Mouse (Mus musculus) midbrain, embryonic 12.5 days (tissue): Measurements from ENCODE around the gene Gpam. TPM values are rescaled to one million over a fixed set of nuclear protein-coding genes. Genes with fewer than 3 reads are reported as not detected.
"Not testable (repeated sequence)": the region's sequence is repeated elsewhere in the genome, so short reads cannot be mapped to it uniquely, and the experiment has no call there.

Source experiments
- ATAC-seq: fragments of 200-750 bp; cut with Nextera tagmentation; 2 replicates; pipeline ENCODE4 v1.8.0; 2017; ENCODE audit warnings: low read depth, moderate TSS enrichment, moderate library complexity; ENCODE audit not compliant: low FRiP score
- H3K27ac ChIP-seq: fragments of 300-500 bp; sonication (generic); replicated peaks from 2 replicates; pipeline ENCODE4 v1.5.1; 2016; ENCODE audit warnings: mild to moderate bottlenecking
- H3K27me3 ChIP-seq: fragments of 300-500 bp; sonication (generic); 2 replicates; pipeline ENCODE4 v1.6.1; 2016; ENCODE audit warnings: mild to moderate bottlenecking
- H3K36me3 ChIP-seq: fragments of 300-500 bp; sonication (generic); 2 replicates; pipeline ENCODE4 v1.6.1; 2016
- H3K4me1 ChIP-seq: fragments of 300-500 bp; sonication (generic); 2 replicates; pipeline ENCODE4 v1.6.1; 2016
- H3K4me2 ChIP-seq: fragments of 300-500 bp; sonication (generic); replicated peaks from 2 replicates; pipeline ENCODE4 v1.6.1; 2016; ENCODE audit warnings: mild to moderate bottlenecking, moderate library complexity
- H3K4me3 ChIP-seq: fragments of 300-500 bp; sonication (generic); 2 replicates; pipeline ENCODE4 v1.5.1; 2016; ENCODE audit warnings: mild to moderate bottlenecking
- H3K9ac ChIP-seq: fragments of 300-500 bp; sonication (generic); replicated peaks from 2 replicates; pipeline ENCODE4 v1.6.1; 2016; ENCODE audit warnings: mild to moderate bottlenecking, moderate library complexity
- H3K9me3 ChIP-seq: fragments of 300-500 bp; sonication (generic); 2 replicates; pipeline ENCODE4 v1.6.1; 2016; ENCODE audit warnings: mild to moderate bottlenecking
- WGBS: fragments of 180-500 bp; shearing (Covaris S2); methylation state at CpG from one replicate; pipeline ENCODE4 v1.1.7; 2016; 5-methylcytosine and 5-hydroxymethylcytosine counted together
- polyA plus RNA-seq: library from polyadenylated mRNA; unstranded; fragments of >200 nt; fragmentation: Nextera tagmentation; extraction: Ambion mirVana; gene quantifications from 2 replicates; pipeline ENCODE4 v1.2.1, GENCODE M21; 2016

Gpam gene
- polyA plus RNA-seq: 26.2 and 27.1 TPM in 2 replicates

DNA sequence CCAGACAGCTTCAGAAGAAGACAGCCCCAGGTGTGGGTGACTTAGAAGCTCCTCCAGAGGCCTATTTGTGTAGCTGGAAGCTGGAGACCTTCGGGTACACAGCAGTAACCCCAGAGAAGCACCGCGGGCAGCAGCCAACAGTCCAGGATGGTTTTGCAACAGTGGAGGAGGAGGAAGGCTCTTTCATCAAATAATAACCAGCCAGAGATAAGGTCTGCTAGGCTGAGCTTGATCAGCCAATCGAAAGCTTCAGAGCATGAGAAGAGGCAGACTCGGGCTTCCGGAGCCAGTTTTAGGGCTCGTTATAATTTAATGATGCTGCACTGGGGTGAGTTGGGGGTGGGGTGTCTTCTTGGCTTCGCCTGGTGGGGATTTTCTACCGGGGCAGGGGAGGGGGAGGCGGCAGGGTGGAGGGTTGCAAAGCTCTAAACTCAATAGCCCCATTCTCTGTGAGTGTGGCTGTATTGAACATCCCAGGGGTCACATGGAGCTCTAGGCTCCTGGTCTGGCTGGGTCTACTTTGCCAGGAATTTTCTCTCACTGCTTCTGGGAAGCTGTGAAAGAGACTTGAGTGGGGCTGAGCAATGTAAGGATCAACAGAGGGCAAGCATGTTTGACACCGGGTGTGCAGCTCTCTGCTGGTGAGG is at the start of gene Gpam:
Gene Gpam (minus strand): TSS at position 167 of the 647 bp plus-strand sequence.
- Histone ChIP-seq H3K9me3 (no peaks in the 10 kb centered on the region; the same call in 1 of the 2 replicates), H3K27ac (no peak within 1 kb of the TSS), H3K4me2 (no peak within 1 kb of the TSS), H3K36me3 (no peaks in the 10 kb centered on the region), H3K4me1 (peaks cover 16% of the 10 kb centered on the region), H3K9ac (no peak within 1 kb of the TSS), H3K4me3 (no peak within 1 kb of the TSS), H3K27me3 (no peaks in the 10 kb centered on the region)
- 67% methylated on average over 11 of the region's 11 CpGs for WGBS
- no peak for ATAC-seq

DNA sequence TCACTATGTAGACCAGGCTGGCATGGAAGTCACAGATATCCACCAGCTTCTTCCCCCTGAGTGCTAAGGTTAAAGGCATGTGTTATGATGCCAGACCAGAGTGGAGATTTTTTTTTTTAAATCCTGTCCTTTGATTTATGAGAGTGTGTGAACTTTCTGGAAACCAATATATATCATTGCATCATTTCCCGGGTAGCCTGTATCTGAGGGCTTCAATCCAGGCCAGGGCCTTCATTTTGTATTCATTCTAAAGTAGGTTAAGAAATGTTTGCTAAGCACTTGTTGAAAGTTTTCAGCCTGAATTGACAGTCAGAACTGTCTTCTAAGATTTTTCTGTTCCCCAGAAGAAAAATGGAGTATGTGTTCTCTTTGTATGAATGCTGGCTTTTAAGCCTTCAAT is 44.5 kb upstream of the Gpam start:
- Histone ChIP-seq H3K9me3 (peaks cover 13% of the 10 kb centered on the region; the same call in 1 of the 2 replicates), H3K9ac (no peak overlapping the region), H3K4me2 (no peak overlapping the region), H3K4me1 (no peaks in the 10 kb centered on the region), H3K27me3 (no peaks in the 10 kb centered on the region), H3K27ac (no peak overlapping the region), H3K36me3 (no peaks in the 10 kb centered on the region), H3K4me3 (no peak overlapping the region)
- no peak for ATAC-seq
- WGBS: 83% methylated on average over 1 of the region's 1 CpGs

DNA sequence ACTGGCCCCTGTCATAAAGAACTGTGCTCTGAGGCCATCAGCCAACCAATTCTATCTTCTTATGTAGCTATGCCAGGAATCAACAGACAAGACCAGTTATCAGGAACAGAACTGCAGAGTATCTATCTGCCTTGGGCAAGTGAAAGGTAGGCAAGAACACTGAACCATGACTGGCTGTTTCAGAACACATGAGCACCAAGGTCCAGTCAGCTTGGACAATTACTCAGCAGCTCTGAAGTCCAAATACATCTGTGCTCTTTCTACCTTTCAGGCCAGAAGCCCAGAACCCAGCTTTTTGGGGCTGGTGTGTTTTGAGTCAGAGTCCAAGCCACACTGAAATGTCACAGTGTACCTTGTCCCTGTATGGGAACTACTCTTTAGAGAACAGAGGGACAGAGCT is 43.4 kb upstream of the Gpam start:
- no peak overlapping the region for H3K27ac ChIP-seq
- no peak overlapping the region for H3K4me2 ChIP-seq
- no peak overlapping the region for H3K9ac ChIP-seq
- H3K27me3 ChIP-seq: no peaks in the 10 kb centered on the region
- peaks cover 13% of the 10 kb centered on the region; the same call in 1 of the 2 replicates for H3K9me3 ChIP-seq
- H3K4me1 ChIP-seq: no peaks in the 10 kb centered on the region
- no peaks in the 10 kb centered on the region for H3K36me3 ChIP-seq
- ATAC-seq: no peak
- no peak overlapping the region for H3K4me3 ChIP-seq

GRCm38 (mm10) chr19:55169236-55169729 is 42.2 kb upstream of the Gpam start:
- not testable (repeated sequence) for H3K4me2 ChIP-seq, H3K36me3 ChIP-seq, H3K27ac ChIP-seq, H3K4me1 ChIP-seq, ATAC-seq, H3K4me3 ChIP-seq, H3K9ac ChIP-seq, H3K27me3 ChIP-seq
- WGBS: 90% methylated on average over 8 of the region's 8 CpGs
- H3K9me3 ChIP-seq: peaks cover 13% of the 10 kb centered on the region; the same call in 1 of the 2 replicates

DNA sequence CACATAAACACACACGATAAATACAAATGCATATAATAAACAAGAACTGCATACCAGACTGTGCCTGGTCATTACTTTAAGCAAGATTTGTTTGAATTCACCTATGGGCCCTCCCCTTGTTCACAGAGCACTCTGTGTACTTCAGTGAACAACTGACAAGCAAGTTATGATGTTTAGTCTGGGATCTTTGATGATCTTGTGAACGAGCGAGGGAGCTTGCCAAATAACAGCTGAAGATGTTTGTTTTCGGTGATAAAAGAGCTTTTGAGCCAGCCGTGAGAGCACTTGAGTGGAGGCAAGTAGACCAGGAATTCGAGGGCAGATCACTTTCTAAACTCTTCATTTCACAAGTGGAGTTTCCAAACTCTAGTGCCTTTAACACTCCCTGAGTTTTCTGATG is 41.3 kb upstream of the Gpam start:
- WGBS: 82% methylated on average over 6 of the region's 6 CpGs
- Histone ChIP-seq H3K9ac (no peak overlapping the region), H3K9me3 (peaks cover 13% of the 10 kb centered on the region; the same call in 1 of the 2 replicates), H3K36me3 (no peaks in the 10 kb centered on the region), H3K27me3 (no peaks in the 10 kb centered on the region), H3K4me1 (no peaks in the 10 kb centered on the region), H3K4me2 (no peak overlapping the region), H3K27ac (no peak overlapping the region), H3K4me3 (no peak overlapping the region)
- no peak for ATAC-seq

GRCm38 (mm10) chr19:55167741-55168140 is 40.7 kb upstream of the Gpam start:
- Histone ChIP-seq H3K4me3 (no peak overlapping the region), H3K27me3 (no peaks in the 10 kb centered on the region), H3K9ac (no peak overlapping the region), H3K27ac (no peak overlapping the region), H3K9me3 (peaks cover 13% of the 10 kb centered on the region; the same call in 1 of the 2 replicates), H3K36me3 (no peaks in the 10 kb centered on the region), H3K4me1 (no peaks in the 10 kb centered on the region), H3K4me2 (no peak overlapping the region)
- ATAC-seq: no peak
- WGBS: 78% methylated on average over 2 of the region's 2 CpGs

- Histone ChIP-seq H3K9me3 (peaks cover 13% of the 10 kb centered on the region; the same call in 1 of the 2 replicates), H3K27ac (no peak overlapping the region), H3K27me3 (no peaks in the 10 kb centered on the region), H3K9ac (no peak overlapping the region), H3K4me2 (no peak overlapping the region), H3K4me1 (no peaks in the 10 kb centered on the region), H3K4me3 (no peak overlapping the region), H3K36me3 (no peaks in the 10 kb centered on the region)
- 94% methylated on average over 2 of the region's 2 CpGs for WGBS
- ATAC-seq: no peak
Measured at GRCm38 (mm10) chr19:55166741-55167140, 39.7 kb upstream of the Gpam start.

DNA sequence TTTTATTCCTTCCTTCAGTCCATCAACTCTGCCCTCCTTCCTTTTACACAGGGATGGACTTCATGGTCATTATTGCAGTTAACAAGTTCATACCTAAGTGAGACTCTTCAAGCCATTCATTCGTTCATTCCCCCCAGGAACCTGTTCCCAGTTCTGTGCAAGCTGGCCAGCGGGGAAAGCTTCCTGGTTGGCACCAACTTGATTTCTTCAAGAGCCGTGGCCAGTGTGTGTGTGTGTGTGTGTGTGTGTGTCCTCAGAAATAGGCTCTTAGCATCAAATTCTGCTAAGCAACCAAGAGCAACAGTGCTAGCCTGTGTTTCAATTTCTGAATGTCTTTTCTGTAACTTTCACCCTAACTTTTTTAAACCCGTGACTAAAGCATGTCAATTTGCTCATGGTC is 38.9 kb upstream of the Gpam start:
- Histone ChIP-seq H3K4me2 (no peak overlapping the region), H3K9ac (no peak overlapping the region), H3K27me3 (no peaks in the 10 kb centered on the region), H3K27ac (no peak overlapping the region), H3K9me3 (peaks cover 13% of the 10 kb centered on the region; the same call in 1 of the 2 replicates), H3K4me3 (no peak overlapping the region), H3K4me1 (no peaks in the 10 kb centered on the region), H3K36me3 (no peaks in the 10 kb centered on the region)
- no peak for ATAC-seq
- WGBS: 84% methylated on average over 4 of the region's 4 CpGs

DNA sequence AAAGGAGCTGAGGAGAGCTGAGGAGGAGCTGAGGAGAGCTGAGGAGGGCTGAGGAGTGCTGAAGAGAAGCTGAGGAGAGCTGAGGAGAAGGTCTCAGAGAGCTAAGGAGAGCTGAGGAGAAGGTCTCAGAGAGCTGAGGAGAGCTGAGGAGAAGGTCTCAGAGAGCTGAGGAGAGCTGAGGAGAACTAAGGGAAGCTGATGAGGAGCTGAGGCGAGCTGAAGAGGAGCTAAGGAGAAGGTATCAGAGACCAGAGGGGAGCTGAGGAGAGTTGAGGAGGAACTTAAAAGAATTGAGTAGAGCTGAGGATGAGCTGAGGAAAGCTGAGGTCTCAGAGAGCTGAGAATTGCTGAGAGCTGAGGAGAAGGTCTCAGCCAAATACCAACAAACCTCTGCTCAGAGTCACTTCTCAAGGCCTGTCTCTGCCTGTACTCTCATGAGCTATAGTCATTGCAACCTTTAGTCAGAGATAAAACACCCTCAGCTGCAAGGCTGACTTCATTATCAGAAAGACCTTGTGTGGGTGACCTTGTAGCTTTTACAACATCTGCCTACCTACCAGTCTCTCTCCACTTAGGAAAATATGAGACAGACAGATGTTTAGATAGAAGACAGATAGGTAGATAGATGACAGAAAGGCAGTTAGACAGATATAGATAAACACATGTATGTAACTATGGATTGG is 38.3 kb upstream of the Gpam start:
- no peaks in the 10 kb centered on the region for H3K27me3 ChIP-seq
- H3K4me3 ChIP-seq: no peak overlapping the region
- peaks cover 10% of the 10 kb centered on the region; the same call in 1 of the 2 replicates for H3K9me3 ChIP-seq
- no peak overlapping the region for H3K27ac ChIP-seq
- H3K4me1 ChIP-seq: no peaks in the 10 kb centered on the region
- no peak overlapping the region for H3K9ac ChIP-seq
- no peaks in the 10 kb centered on the region for H3K36me3 ChIP-seq
- no peak overlapping the region for H3K4me2 ChIP-seq
- ATAC-seq: no peak
- 77% methylated on average over 1 of the region's 1 CpGs for WGBS

DNA sequence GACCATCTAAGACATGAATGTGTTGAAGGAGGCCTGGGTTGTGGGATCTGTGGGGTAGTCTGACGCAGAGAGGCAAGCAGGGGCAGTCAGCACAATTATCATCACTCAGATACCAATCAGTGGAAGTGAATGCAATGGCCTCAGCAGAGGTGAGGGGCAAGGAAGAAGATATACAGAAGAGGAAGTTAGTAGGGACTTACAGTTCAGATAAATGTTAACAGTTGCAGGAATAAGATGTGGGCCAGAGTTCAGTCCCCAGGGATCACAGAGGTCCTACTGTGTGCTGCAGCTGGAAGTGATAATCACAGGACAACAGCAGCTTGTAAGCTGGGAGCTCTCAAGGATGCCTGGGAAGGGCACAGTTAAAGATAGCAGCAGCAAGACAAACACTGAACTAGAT is 37.1 kb upstream of the Gpam start:
- no peak overlapping the region for H3K27ac ChIP-seq
- no peak overlapping the region for H3K9ac ChIP-seq
- no peak overlapping the region for H3K4me3 ChIP-seq
- H3K36me3 ChIP-seq: no peaks in the 10 kb centered on the region
- no peak overlapping the region for H3K4me2 ChIP-seq
- WGBS: 78% methylated on average over 1 of the region's 1 CpGs
- no peak for ATAC-seq
- H3K27me3 ChIP-seq: no peaks in the 10 kb centered on the region
- no peaks in the 10 kb centered on the region for H3K4me1 ChIP-seq
- H3K9me3 ChIP-seq: no peaks in the 10 kb centered on the region

GRCm38 (mm10) chr19:55162271-55162670 is 35.2 kb upstream of the Gpam start:
- no peak for ATAC-seq
- no peak overlapping the region for H3K9ac ChIP-seq
- no peak overlapping the region for H3K4me2 ChIP-seq
- no peaks in the 10 kb centered on the region for H3K4me1 ChIP-seq
- no peaks in the 10 kb centered on the region for H3K36me3 ChIP-seq
- 80% methylated on average over 4 of the region's 4 CpGs for WGBS
- H3K9me3 ChIP-seq: no peaks in the 10 kb centered on the region
- no peak overlapping the region for H3K27ac ChIP-seq
- no peak overlapping the region for H3K4me3 ChIP-seq
- H3K27me3 ChIP-seq: no peaks in the 10 kb centered on the region

DNA sequence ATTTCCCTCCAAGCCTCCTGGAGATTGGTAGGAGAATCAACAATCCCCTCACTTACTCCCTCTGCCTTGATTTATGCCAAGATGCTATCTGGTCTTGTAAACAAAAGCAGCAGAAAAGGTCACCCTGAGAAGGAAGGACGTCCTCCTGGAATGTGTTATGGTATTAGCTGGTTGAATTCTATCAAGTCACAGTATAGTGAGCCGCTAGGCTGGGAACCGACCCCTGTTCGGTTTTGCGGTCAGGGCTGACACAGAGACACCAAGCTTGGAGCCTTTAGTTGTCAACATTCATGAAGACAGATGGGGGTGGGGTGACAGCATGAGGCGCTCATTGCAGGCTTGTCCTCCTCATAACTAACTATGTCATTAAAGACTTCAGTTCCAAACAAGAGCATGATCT is 32.8 kb upstream of the Gpam start:
- no peaks in the 10 kb centered on the region for H3K36me3 ChIP-seq
- no peak overlapping the region for H3K4me2 ChIP-seq
- no peak overlapping the region for H3K9ac ChIP-seq
- H3K27me3 ChIP-seq: no peaks in the 10 kb centered on the region
- 89% methylated on average over 6 of the region's 6 CpGs for WGBS
- no peaks in the 10 kb centered on the region for H3K9me3 ChIP-seq
- ATAC-seq: no peak
- H3K4me1 ChIP-seq: no peaks in the 10 kb centered on the region
- no peak overlapping the region for H3K4me3 ChIP-seq
- H3K27ac ChIP-seq: no peak overlapping the region
